Mouse (Mus musculus): ENCODE measurements at regions not wholly inside any gene's neighbourhood (a gene's known extent, or its start where the extent isn't known, plus 50 kb on each side); places are given as distances from the start of the nearest gene placed in this dataset.

DNA sequence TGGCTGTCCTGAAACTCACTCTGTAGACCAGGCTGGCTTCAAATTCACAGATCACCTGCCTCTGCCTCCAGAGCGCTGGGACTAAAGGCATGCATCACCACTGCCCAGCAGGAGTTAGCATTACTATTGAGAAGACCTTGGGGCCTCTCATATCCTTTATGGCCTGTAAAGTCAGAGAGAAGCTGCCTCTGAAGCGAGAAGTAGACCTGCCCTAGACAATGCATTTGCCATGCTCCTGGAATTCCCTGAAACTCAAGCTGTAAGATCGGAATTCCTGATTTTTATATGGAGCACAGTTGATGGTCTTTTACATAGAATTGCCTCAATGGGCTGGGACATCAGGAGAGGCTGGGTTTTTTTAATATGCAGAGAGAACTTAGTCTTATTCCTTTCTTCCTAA, 174.0 kb upstream of the Tenm3 start:
- DNase-seq (ENCODE audit: low spot score in 2 of 2): no peak

DNA sequence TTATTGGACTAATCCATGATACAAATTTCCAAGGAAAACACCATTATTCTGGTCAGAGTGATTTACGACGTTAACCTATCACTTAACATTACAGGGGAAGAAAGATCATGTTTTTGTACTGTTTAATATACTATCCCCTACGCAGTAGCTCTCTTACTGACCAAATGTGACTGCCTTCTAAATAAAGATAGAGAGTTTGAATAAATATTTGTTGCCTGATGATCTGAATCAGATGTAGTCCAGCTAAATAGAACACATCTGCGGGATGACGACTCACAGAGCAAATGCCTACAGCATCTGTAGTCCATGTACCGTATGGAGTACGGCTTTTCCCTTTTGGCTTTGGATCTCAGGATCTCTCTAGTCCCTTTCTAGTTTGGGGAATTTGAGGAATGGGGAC, 171.9 kb upstream of the Tenm3 start:
- no peak for DNase-seq (ENCODE audit: low spot score in 2 of 2)

DNA sequence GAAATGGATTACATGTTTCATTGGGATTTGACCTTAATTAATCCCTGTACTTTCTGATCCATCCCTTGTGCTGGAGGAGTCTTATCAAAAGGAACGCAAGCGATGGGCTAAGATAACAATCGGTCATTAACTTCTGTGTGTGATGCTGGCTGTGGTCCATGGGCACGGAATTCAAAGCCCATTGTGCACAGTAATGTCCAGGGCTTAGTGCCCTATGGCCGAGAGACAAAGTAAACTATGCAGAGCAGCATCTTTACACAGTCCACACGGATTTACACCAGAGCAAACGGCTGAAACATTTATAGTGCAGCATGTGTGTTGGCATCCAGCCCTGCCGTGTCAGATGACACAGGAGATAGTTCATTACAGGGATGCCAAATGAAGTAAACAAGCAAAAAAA, 171.4 kb upstream of the Tenm3 start:
- no peak for DNase-seq (ENCODE audit: low spot score in 2 of 2)

DNA sequence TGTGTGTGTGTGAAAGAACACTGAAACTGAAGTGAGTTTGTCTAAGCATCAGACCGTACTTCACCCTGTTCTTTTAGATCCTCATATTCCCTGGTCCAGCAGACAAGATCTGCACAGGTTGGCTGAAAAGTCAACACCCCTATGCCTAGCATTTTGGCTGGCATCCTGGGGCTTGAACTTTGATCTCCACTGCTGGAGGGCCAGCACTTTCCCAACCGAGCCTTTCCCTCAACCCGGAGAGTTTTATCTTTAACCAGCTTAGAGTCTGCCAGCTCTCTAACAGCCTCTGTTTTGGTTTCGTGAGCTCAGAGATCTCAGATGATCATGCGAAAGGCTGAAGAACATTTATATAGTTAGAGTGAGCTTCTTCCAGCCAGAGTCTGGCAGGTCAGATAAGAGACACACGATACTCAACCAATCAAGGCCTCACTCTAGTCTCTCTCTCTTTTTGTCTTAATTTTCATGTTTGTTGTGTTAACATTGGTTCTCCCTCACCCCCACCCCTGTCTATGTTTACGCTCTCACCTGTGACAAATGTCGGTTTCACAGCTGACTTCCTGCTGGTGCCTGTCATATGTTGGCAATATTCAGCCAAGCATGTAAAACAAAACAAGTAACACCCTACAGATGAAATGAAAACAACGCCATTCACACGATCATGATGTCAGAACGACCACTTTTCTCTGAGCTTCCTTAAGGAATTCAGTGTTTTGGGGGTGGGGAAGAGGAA, 162.7 kb upstream of the Tenm3 start:
- DNase-seq (ENCODE audit: low spot score in 2 of 2): no peak

DNA sequence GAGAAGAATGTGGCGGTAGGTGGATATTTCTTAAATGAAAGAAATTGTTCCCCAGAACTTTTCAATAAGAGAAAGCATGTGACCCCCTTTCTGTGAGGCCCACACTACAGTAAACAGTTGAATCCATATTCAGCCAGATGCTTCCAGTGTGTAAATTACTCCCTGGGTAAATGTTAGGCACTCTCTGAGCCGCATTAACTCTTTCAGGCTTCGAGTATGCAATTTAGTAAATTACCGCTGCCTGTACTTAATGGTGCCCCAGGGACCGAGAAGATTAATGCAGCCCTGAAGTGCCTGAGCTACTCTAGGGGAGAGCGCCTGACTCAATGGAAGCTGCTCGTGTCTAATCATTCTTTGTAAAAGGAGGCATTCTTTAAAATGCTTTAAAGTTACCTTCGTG, 137.9 kb upstream of the Tenm3 start:
- DNase-seq (ENCODE audit: low spot score in 2 of 2): no peak

GRCm38 (mm10) chr8:48980755-48981154, 137.0 kb upstream of the Tenm3 start:
- no peak for DNase-seq (ENCODE audit: low spot score in 2 of 2)

DNA sequence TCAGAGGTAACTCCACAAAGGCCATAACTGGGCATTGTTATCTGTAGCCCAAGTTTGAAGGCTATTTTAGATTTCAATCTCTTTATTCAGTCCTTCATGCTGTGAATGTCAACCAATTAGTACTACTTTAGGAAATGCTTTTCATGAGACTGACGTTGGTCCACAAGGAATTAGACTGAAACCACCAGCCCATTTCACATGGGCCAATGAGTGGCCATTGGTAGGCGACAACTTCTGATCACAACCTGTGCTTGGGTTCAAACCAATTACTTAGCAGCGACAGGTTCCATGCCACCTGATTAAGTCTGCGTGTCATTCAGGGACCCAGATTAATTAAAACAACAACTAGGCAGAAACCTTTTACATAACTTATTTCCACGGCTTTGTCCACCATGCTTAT, 126.9 kb upstream of the Tenm3 start:
- DNase-seq (ENCODE audit: low spot score in 2 of 2): no peak

- DNase-seq (ENCODE audit: low spot score in 2 of 2): no peak
Measured at GRCm38 (mm10) chr8:48964929-48965328, 121.2 kb upstream of the Tenm3 start.

DNA sequence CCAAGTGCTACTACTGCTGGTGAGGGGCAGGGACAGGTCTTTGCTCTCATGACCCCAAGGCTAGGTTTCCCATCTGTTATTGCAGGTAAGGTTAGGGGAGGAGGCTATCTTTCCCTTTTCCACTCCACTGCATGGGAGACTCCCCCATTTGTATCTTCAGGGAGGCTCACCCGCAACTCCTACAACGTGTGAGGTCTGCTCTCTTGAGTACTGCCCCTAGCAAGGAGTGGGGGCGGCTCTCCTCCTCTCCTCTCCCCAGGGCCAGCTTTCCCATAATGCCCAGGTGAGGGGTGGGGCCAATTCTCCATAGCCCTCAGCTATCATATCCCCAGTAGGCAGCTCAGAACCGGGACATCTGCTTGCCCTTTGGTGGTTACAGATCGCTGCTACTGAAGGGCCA, 113.9 kb upstream of the Tenm3 start:
- no peak for DNase-seq (ENCODE audit: low spot score in 2 of 2)

- no peak for DNase-seq (ENCODE audit: low spot score in 2 of 2)
Measured at GRCm38 (mm10) chr8:48951412-48951811, 107.7 kb upstream of the Tenm3 start.

GRCm38 (mm10) chr8:48944177-48944576, 100.4 kb upstream of the Tenm3 start:
- DNase-seq (ENCODE audit: low spot score in 2 of 2): no peak

- no peak for DNase-seq (ENCODE audit: low spot score in 2 of 2)
Measured at GRCm38 (mm10) chr8:48937144-48937543, 93.4 kb upstream of the Tenm3 start.

DNA sequence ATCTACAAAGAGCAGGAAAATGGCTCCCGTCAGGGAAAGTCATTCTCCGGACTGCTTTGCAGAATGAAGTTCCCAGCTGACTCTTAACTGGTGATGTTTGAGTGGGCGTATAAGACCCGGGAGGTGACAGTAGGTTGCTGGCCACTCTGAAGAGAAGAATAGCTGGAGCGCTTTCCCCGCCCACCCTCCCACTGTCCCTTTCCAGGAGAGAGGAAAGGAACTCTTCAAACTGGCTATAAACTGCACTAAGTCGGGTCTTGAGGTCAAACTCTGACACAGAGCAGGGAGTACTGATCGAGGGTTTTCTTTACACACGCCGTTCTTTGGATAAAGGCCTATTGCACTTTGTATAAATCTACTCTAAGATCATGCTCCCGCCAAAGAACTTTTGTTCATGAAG, 83.4 kb upstream of the Tenm3 start:
- no peak for DNase-seq (ENCODE audit: low spot score in 2 of 2)

GRCm38 (mm10) chr8:48915275-48915674, 71.5 kb upstream of the Tenm3 start:
- DNase-seq (ENCODE audit: low spot score in 2 of 2): no peak

- no peak for DNase-seq (ENCODE audit: low spot score in 2 of 2)
Measured at GRCm38 (mm10) chr8:48912842-48913241, 69.1 kb upstream of the Tenm3 start.

GRCm38 (mm10) chr8:48901668-48902406, 58.1 kb upstream of the Tenm3 start:
- DNase-seq (ENCODE audit: low spot score in 2 of 2): no peak

DNA sequence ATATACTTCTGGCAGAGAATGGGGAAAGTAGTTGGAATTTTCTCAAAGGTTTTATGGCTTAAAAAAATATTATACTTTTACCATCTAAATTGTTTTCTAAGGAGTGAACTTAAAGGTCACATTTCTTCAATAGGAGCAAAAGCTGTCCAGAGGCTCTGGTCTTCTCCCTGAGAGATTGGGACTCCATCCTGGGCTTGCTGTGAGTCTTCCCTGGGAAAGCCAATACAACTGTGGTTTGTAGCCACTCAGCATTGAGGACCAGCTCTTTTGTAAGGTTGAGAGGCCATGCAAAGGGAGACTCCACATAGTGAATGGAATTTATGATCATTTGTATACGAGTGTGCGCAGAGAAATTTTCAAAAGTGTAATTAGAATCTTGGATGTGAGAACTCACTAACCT, 52.9 kb upstream of the Tenm3 start:
- no peak for DNase-seq (ENCODE audit: low spot score in 2 of 2)

- no peak for DNase-seq (ENCODE audit: low spot score in 2 of 2)
Measured at GRCm38 (mm10) chr8:48896251-48896650, 52.5 kb upstream of the Tenm3 start.

GRCm38 (mm10) chr8:48895586-48895985, 51.8 kb upstream of the Tenm3 start:
- DNase-seq (ENCODE audit: low spot score in 2 of 2): no peak
